Mouse (Mus musculus) gastrocnemius, adult 8-10 months (tissue): ENCODE results near the gene Pard6a. TPM values are rescaled to one million over a fixed set of nuclear protein-coding genes. Genes with fewer than 3 reads are reported as not detected.

Source experiments
- total RNA-seq, 4 experiments: library from RNA; stranded (reverse); gene quantifications; 2 replicates each; pipeline ENCODE4 v1.2.4; 2022

Gene Pard6a
- total RNA-seq, 4 experiments from 2014 or later, result 5.5 to 8.1 (median 6.7) TPM

Other genes with a start within 250 kb of the Pard6a start
- 10 to 100 TPM; 22.7 to 38.8 (median 34.2) TPM for gene Tppp3, start 229.6 kb upstream of the Pard6a start, total RNA-seq
- 10 to 100 TPM; 10.3 to 11.7 (median 11.4) TPM for gene Zdhhc1, start 204.2 kb upstream of the Pard6a start, total RNA-seq
- under 1 TPM in 2 of 4 experiments, not detected in 2; 0.12 to 0.62 TPM for gene Hsd11b2, start 182.4 kb upstream of the Pard6a start, total RNA-seq
- 10 to 100 TPM; 42.2 to 45.3 (median 44.1) TPM for gene Atp6v0d1, start 135.1 kb upstream of the Pard6a start, total RNA-seq
- 10 to 100 TPM; 15.8 to 17.2 (median 16.6) TPM for gene Ripor1, start 95.9 kb upstream of the Pard6a start, total RNA-seq
- 10 to 100 TPM; 32.9 to 39.2 (median 34.2) TPM for gene Ctcf, start 64.6 kb upstream of the Pard6a start, total RNA-seq
- gene Agrp, start 63.8 kb upstream of the Pard6a start, total RNA-seq, result not detected
- not detected for gene Carmil2, start 14.9 kb upstream of the Pard6a start, total RNA-seq
- gene Acd, start within 50 bp of the Pard6a start, total RNA-seq, result 1 to 10 TPM; 3.4 to 5.8 (median 4.4) TPM
- gene 4933405L10Rik, start 6.5 kb downstream of the Pard6a start, total RNA-seq, result not detected
- gene Enkd1, start 7.1 kb downstream of the Pard6a start, total RNA-seq, result under 1 TPM; 0.48 to 0.54 (median 0.52) TPM
- 1 to 10 TPM; 7.0 to 9.1 (median 8.3) TPM for gene Gfod2, start 57.5 kb downstream of the Pard6a start, total RNA-seq
- 10 to 100 TPM; 19.3 to 25.2 (median 23.0) TPM for gene Ranbp10, start 126.2 kb downstream of the Pard6a start, total RNA-seq
- not detected for gene Tsnaxip1, start 126.6 kb downstream of the Pard6a start, total RNA-seq
- 1 to 10 TPM in 1 of 4 experiments, under 1 TPM in 3; 0.31 to 1.4 (median 0.72) TPM for gene Cenpt, start 152.1 kb downstream of the Pard6a start, total RNA-seq
- gene Thap11, start 154.0 kb downstream of the Pard6a start, total RNA-seq, result 10 to 100 TPM; 20.4 to 24.1 (median 22.0) TPM
- gene Nutf2, start 159.4 kb downstream of the Pard6a start, total RNA-seq, result 10 to 100 TPM; 21.4 to 44.7 (median 25.5) TPM
- gene Edc4, start 179.7 kb downstream of the Pard6a start, total RNA-seq, result 10 to 100 TPM; 18.8 to 21.9 (median 20.0) TPM
- gene Nrn1l, start 192.4 kb downstream of the Pard6a start, total RNA-seq, result not detected
- 10 to 100 TPM; 10.9 to 14.7 (median 12.8) TPM for gene Pskh1, start 199.3 kb downstream of the Pard6a start, total RNA-seq
- gene Ctrl, start 232.7 kb downstream of the Pard6a start, total RNA-seq, result not detected
- 10 to 100 TPM; 15.3 to 22.6 (median 19.7) TPM for gene Psmb10, start 237.3 kb downstream of the Pard6a start, total RNA-seq
- gene Lcat, start 242.2 kb downstream of the Pard6a start, total RNA-seq, result under 1 TPM in 2 of 4 experiments, not detected in 2; 0.24 to 0.78 TPM